Mouse (Mus musculus) limb, embryonic 14.5 days (tissue): ENCODE measurements at regions not wholly inside any gene's neighbourhood (a gene's known extent, or its start where the extent isn't known, plus 50 kb on each side); places are given as distances from the start of the nearest gene placed in this dataset.

Experiments used
- ATAC-seq: fragments of 200-750 bp; cut with Nextera tagmentation; 2 replicates; pipeline ENCODE4 v1.8.0; 2017; ENCODE audit warnings: low read depth, moderate number of reproducible peaks, moderate TSS enrichment; ENCODE audit not compliant: low FRiP score
- DNase-seq: peaks from one replicate; pipeline ENCODE4 v3.0.0-alpha.2; 2015; ENCODE audit warnings: low spot score
- H3K27ac ChIP-seq: fragments of 300-500 bp; sonication (generic); replicated peaks from 2 replicates; pipeline ENCODE4 v1.5.1; 2014; ENCODE audit warnings: low read depth, mild to moderate bottlenecking, low read length, moderate library complexity, mixed read lengths
- H3K27me3 ChIP-seq: fragments of 300-500 bp; sonication (generic); 2 replicates; pipeline ENCODE4 v1.6.1; 2014; ENCODE audit warnings: low read length, mixed read lengths; ENCODE audit not compliant: control insufficient read depth, insufficient read depth
- H3K36me3 ChIP-seq: fragments of 300-500 bp; sonication (generic); 2 replicates; pipeline ENCODE4 v1.6.1; 2014; ENCODE audit warnings: mild to moderate bottlenecking, low read length, moderate library complexity, mixed read lengths; ENCODE audit not compliant: control insufficient read depth, insufficient read depth
- H3K4me1 ChIP-seq: fragments of 300-500 bp; sonication (generic); 2 replicates; pipeline ENCODE4 v1.6.1; 2014; ENCODE audit warnings: antibody characterized with exemption, low read length, mixed read lengths; ENCODE audit not compliant: control insufficient read depth, insufficient read depth
- H3K4me2 ChIP-seq: fragments of 300-500 bp; sonication (generic); replicated peaks from 2 replicates; pipeline ENCODE4 v1.6.1; 2014; ENCODE audit warnings: low read depth, mild to moderate bottlenecking, low read length, moderate library complexity; ENCODE audit not compliant: severe bottlenecking
- H3K4me3 ChIP-seq: fragments of 300-500 bp; sonication (generic); replicated peaks from 2 replicates; pipeline ENCODE4 v1.5.1; 2014; ENCODE audit warnings: low read length
- H3K9ac ChIP-seq: fragments of 300-500 bp; sonication (generic); 2 replicates; pipeline ENCODE4 v1.6.1; 2014; ENCODE audit warnings: mild to moderate bottlenecking, low read depth, low read length, moderate library complexity; ENCODE audit not compliant: severe bottlenecking
- H3K9me3 ChIP-seq: fragments of 300-500 bp; sonication (generic); 2 replicates; pipeline ENCODE4 v1.6.1; 2016; ENCODE audit warnings: low read length; ENCODE audit not compliant: control insufficient read depth
- POLR2A ChIP-seq: fragments of 200-500 bp; IDR thresholded peaks from 2 replicates; pipeline ENCODE4 v1.8.0; 2012; ENCODE audit warnings: inconsistent platforms, mild to moderate bottlenecking, moderate library complexity, borderline replicate concordance; ENCODE audit not compliant: insufficient read depth, insufficient read length; ENCODE audit errors: extremely low read depth
- WGBS: fragments of 180-500 bp; shearing (Covaris S2); extraction: QIAGEN DNeasy Blood & Tissue Kit; methylation state at CpG from one replicate; pipeline ENCODE4 v1.1.7; 2014; 5-methylcytosine and 5-hydroxymethylcytosine counted together

GRCm38 (mm10) chr2:133614672-133615071, 62.7 kb downstream of the Bmp2 start:
- H3K9ac ChIP-seq: no peak overlapping the region
- H3K27me3 ChIP-seq: no peaks in the 10 kb centered on the region
- H3K36me3 ChIP-seq: no peaks in the 10 kb centered on the region
- no peak overlapping the region for H3K4me3 ChIP-seq
- 30% methylated on average over 4 of the region's 4 CpGs for WGBS
- H3K9me3 ChIP-seq: no peaks in the 10 kb centered on the region
- no peak for TF ChIP-seq POLR2A
- no peak overlapping the region for H3K4me2 ChIP-seq
- no peaks in the 10 kb centered on the region for H3K4me1 ChIP-seq
- H3K27ac ChIP-seq: no peak overlapping the region
- ATAC-seq (no peak), DNase-seq (peak; percentile 37)

- ATAC-seq (no peak), DNase-seq (no peak)
- Histone ChIP-seq H3K9ac (no peak overlapping the region), H3K27me3 (no peaks in the 10 kb centered on the region), H3K27ac (no peak overlapping the region), H3K9me3 (no peaks in the 10 kb centered on the region), H3K36me3 (no peaks in the 10 kb centered on the region), H3K4me3 (no peak overlapping the region), H3K4me1 (no peaks in the 10 kb centered on the region), H3K4me2 (no peak overlapping the region)
- no peak for TF ChIP-seq POLR2A
- WGBS: 84% methylated on average over 3 of the region's 3 CpGs
Measured at GRCm38 (mm10) chr2:133615299-133615698, 63.3 kb downstream of the Bmp2 start.

GRCm38 (mm10) chr2:133617317-133617835, 65.4 kb downstream of the Bmp2 start:
- no peak for DNase-seq
- no peaks in the 10 kb centered on the region for H3K27me3 ChIP-seq
- H3K36me3 ChIP-seq: no peaks in the 10 kb centered on the region
- H3K27ac ChIP-seq: no peak overlapping the region
- no peak for ATAC-seq
- H3K9ac ChIP-seq: no peak overlapping the region
- H3K9me3 ChIP-seq: no peaks in the 10 kb centered on the region
- H3K4me3 ChIP-seq: no peak overlapping the region
- WGBS: 59% methylated on average over 3 of the region's 3 CpGs
- H3K4me2 ChIP-seq: no peak overlapping the region
- no peaks in the 10 kb centered on the region for H3K4me1 ChIP-seq
- TF ChIP-seq POLR2A: no peak

- Histone ChIP-seq H3K27ac (no peak overlapping the region), H3K4me1 (no peaks in the 10 kb centered on the region), H3K9ac (no peak overlapping the region), H3K36me3 (no peaks in the 10 kb centered on the region), H3K4me3 (no peak overlapping the region), H3K27me3 (no peaks in the 10 kb centered on the region), H3K4me2 (no peak overlapping the region), H3K9me3 (no peaks in the 10 kb centered on the region)
- no peak for DNase-seq
- no peak for ATAC-seq
- 6% methylated on average over 2 of the region's 2 CpGs for WGBS
- TF ChIP-seq POLR2A: no peak
Measured at GRCm38 (mm10) chr2:133622523-133622922, 70.6 kb downstream of the Bmp2 start.

GRCm38 (mm10) chr2:133625542-133625941, 73.6 kb downstream of the Bmp2 start:
- Histone ChIP-seq H3K36me3 (no peaks in the 10 kb centered on the region), H3K9me3 (no peaks in the 10 kb centered on the region), H3K4me2 (no peak overlapping the region), H3K27me3 (no peaks in the 10 kb centered on the region), H3K27ac (no peak overlapping the region), H3K9ac (no peak overlapping the region), H3K4me3 (no peak overlapping the region), H3K4me1 (0 out of 2 replicates have a peak, but pooled peaks cover 3% of the 10 kb centered on the region)
- DNase-seq (no peak), ATAC-seq (no peak)
- WGBS: 32% methylated on average over 2 of the region's 2 CpGs
- no peak for TF ChIP-seq POLR2A

- H3K4me1 ChIP-seq: 0 out of 2 replicates have a peak, but pooled peaks cover 4% of the 10 kb centered on the region
- H3K4me2 ChIP-seq: no peak overlapping the region
- no peak for ATAC-seq
- H3K4me3 ChIP-seq: no peak overlapping the region
- no peak for DNase-seq
- H3K9ac ChIP-seq: no peak overlapping the region
- 82% methylated on average over 6 of the region's 6 CpGs for WGBS
- H3K9me3 ChIP-seq: no peaks in the 10 kb centered on the region
- no peaks in the 10 kb centered on the region for H3K36me3 ChIP-seq
- H3K27ac ChIP-seq: no peak overlapping the region
- TF ChIP-seq POLR2A: no peak
- H3K27me3 ChIP-seq: no peaks in the 10 kb centered on the region
Measured at GRCm38 (mm10) chr2:133628874-133629273, 76.9 kb downstream of the Bmp2 start.
